In the genomic region with DNA sequence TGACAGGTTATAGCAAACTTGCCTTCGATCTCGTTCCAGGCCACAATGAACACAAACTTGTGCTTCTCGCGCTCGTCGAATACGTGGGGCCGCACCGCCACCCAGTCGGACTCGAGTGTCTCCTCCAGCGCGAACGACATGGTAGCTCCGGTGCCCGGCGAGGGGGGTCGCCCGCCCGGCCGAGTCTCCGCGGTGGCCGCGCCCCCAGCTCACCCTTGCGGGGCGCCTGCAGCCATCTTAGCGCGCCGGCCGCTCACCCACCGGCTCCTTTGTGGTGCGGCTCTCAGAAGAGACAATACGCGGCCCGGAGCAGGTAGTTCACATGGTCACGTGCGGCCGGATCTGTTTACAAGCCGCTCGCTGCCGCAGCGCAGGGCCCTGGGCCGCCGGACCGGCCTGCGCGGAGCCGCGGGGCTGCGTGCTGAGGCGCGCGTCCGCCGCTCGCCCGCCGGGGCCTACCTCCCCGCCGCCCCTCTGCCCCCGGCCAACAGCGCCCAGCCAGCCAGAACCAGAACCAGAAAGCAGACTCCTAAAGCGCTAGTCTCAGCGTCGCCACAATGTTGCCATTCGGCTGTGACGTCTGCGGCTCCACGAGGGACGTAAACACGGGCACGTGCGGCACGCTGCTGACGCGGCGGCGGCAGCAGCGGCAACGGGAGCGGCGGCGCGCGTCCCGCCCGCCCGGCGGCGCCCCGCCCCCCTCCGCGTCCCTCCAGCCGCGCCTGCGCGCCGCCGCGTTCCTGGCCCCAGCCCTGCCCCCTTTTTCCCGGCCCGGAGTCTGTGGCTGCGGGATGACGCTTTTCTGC, we compare ENCODE assay signal across 8 mouse cellular contexts. TPM values are rescaled to one million over a fixed set of nuclear protein-coding genes. Genes with fewer than 3 reads are reported as not detected.
DNase-seq lines count a peak whose midpoint lies in the region; ATAC-seq and TF ChIP-seq lines count a peak whose summit lies in the region.

A gene (minus strand): TSS at position 642 of the 806 bp plus-strand sequence.

- peak within 1 kb of the TSS; percentile 95 for H3K27ac ChIP-seq in hindbrain, postnatal 0 days
- H3K27ac ChIP-seq in left cerebral cortex, adult 2 months = peak within 1 kb of the TSS; percentile 92

- peaks cover 18% of the 10 kb centered on the region for H3K4me1 ChIP-seq in hindbrain, postnatal 0 days (ENCODE audit: insufficient read depth, low read length)

- no peaks in the 10 kb centered on the region for H3K36me3 ChIP-seq in hindbrain, postnatal 0 days (ENCODE audit: insufficient read depth, low read length)

- intact Hi-C loops in left cerebral cortex, adult 2 months (cut with DNase I) = loop anchor here (2.0 kb wide), 3 partner anchors 47 to 197 kb away; no protein-coding TSS in a partner anchor

- peak within 1 kb of the TSS; percentile 98 for H3K4me3 ChIP-seq in hindbrain, postnatal 0 days (ENCODE audit: low read length)
- H3K4me3 ChIP-seq in left cerebral cortex, adult 2 months = peak within 1 kb of the TSS; percentile 99

- peak within 1 kb of the TSS; percentile 95 for H3K9ac ChIP-seq in hindbrain, postnatal 0 days (replicated peaks; ENCODE audit: low read length)

- no peak for TF ChIP-seq CTCF in hindbrain, postnatal 0 days (IDR thresholded peaks at IDR 0.05; ENCODE audit: low read depth)
- no peak for TF ChIP-seq CTCF in left cerebral cortex, adult 2 months (IDR thresholded peaks at IDR 0.05)

- WGBS in hindbrain, postnatal 0 days = under 1% methylated on average over 79 of the region's 105 CpGs

- H3K9me3 ChIP-seq in hindbrain, postnatal 0 days (ENCODE audit: low read length) = no peaks in the 10 kb centered on the region

- H3K4me2 ChIP-seq in hindbrain, postnatal 0 days (ENCODE audit: low read depth, low read length) = peak within 1 kb of the TSS; percentile 78

- DNase-seq in T-cell, adult 2 months (ENCODE audit: low spot score) = peak; percentile 85
- DNase-seq in cerebellum, postnatal 36 days = peak; percentile 85 to 87
- peak; percentile 86 for DNase-seq in gastrocnemius, adult 18-20 months (ENCODE audit: low spot score)
- DNase-seq in hindbrain, postnatal 0 days (ENCODE audit: low spot score) = peak; percentile 96
- peak; percentile 84 to 86 for DNase-seq in left cerebral cortex, adult 2 months (ENCODE audit: extremely low spot score in 1 of 2, low spot score in 2 of 2)
- peak; percentile 85 to 86 for DNase-seq in right cerebral cortex, adult 2 months (ENCODE audit: low spot score in 2 of 2)
- peak; percentile 86 for DNase-seq in urinary bladder, postnatal 14 days (ENCODE audit: low spot score)

- no peaks in the 10 kb centered on the region for H3K27me3 ChIP-seq in hindbrain, postnatal 0 days (ENCODE audit: insufficient read depth, low read length)

- ATAC-seq in hindbrain, postnatal 0 days = peak; percentile 96
- peak; percentile 72 for ATAC-seq in megakaryocyte, adult 5-6 weeks (ENCODE audit: poor library complexity, severe bottlenecking)

RNA-seq across cellular contexts. Expression of the gene that starts here (rescaled TPM):
- total RNA-seq in gastrocnemius, adult 18-20 months (2021) = 10 to 100 TPM; 26.4 to 30.7 TPM
- 34.5 and 39.4 TPM in 2 replicates for total RNA-seq in hindbrain, postnatal 0 days (2014; rRNA removed)
- 8.8 and 9.4 TPM in 2 replicates for polyA plus RNA-seq in hindbrain, postnatal 0 days (2015; fragmentation: Nextera tagmentation; extraction: Ambion mirVana)
- 10 to 100 TPM; 37.4 to 41.0 TPM for total RNA-seq in left cerebral cortex, adult 2 months (2021)
- total RNA-seq in megakaryocyte, adult 5-6 weeks (2015) = 4.3 and 7.4 TPM in 2 replicates
- 3.2 and 4.6 TPM in 2 replicates for total RNA-seq in megakaryocyte, adult 5-6 weeks (2017)

Comparison
In these comparisons a context has a peak if more than half of its experiments do, and no peak if none do; other contexts are left out.
1. Peak in every context shown above with its lines: DNase-seq, ATAC-seq, H3K4me3 ChIP-seq and H3K27ac ChIP-seq.